Mouse (Mus musculus) left cerebral cortex, adult 8-10 months (tissue): ENCODE data around the gene Rpl37. TPM values are rescaled to one million over a fixed set of nuclear protein-coding genes. Genes with fewer than 3 reads are reported as not detected.

Experiments used
- DNase-seq, 2 experiments: peaks; one replicate each; pipeline ENCODE4 v3.0.0; 2022; ENCODE audit warnings: low spot score in 2 of 2
- total RNA-seq, 4 experiments: library from RNA; stranded (reverse); gene quantifications; 2 replicates each; pipeline ENCODE4 v1.2.4; 2022

Gene Rpl37
- total RNA-seq, result 100 to 1,000 TPM; 292 to 338 (median 307) TPM

GRCm38 (mm10) chr15:5116270-5117030, at the start of gene Rpl37:
Rpl37 (plus strand) TSS chr15:5116645.
- DNase-seq, result peak; percentile 91 to 98

DNA sequence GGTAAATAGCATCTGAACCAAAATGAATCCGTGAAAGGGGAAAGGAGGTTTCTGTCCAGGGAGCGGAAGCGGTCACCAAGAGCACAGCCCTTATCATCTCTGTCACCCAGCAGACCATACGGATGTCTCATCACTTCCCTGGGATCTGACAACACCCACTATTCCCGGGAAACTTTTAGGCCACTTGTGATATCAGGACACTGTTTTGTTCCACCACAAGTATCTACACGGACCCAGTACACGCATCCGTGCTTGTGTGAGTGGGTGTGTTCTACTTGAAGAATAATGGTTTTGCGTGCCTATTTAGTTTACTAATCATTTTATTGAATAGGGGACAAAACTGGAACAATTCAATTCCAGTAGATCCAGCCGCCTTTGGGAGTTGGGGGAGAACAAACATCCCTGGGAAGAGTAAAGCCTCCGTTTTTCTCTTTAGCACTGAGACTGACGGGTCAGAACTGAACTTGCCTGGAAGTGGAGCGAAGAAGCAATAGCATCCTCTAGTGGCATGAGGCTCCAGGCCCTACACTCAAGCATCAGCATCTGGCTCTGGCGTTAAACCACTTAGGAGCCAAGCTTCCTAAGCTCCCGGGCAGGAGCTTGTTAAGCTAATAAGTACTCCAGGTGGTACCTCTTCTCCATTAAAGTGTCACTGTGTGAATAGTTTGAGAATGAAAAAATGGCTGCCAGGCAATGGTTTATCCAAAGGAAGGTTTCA, 47.5 kb upstream of the Rpl37 start:
- peak; percentile 32 to 42 for DNase-seq

DNA sequence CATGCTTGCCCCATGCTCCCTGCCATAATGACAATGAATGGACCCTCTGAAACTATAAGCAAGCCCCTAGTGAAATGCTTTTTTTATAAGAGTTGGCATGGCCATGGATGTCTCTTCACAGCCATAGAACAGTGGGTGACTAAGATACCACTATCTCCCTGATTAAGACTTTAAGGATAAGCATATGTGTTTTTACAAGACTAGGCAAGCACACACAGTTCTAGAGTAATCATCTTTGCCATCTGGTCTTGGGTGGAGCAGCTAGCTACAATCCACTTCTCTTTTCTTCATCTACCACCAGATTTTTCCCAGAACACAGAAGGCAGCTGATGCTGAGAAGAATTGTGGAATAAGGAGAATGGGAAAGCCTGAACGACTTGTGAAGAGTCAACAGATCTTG, 35.2 kb upstream of the Rpl37 start:
- DNase-seq, result no peak

DNA sequence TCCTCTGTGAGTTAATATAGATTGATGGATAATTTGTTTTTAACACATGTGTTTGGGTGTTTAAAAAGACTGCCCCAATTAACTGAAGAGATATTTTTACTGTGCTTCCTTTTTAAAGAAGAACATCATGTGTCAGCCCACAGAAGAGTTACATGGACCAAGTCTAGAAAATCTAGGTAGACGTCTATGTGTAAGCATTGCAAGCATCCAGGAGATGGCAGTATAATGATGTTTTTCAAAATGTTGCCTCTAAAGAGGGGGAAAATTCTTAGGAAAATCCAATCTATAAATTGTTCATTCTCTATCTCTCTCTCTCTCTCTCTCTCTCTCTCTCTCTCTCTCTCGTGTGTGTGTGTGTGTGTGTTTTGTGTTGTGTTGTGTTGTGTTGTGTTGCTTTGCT, 30.3 kb upstream of the Rpl37 start:
- no peak for DNase-seq

DNA sequence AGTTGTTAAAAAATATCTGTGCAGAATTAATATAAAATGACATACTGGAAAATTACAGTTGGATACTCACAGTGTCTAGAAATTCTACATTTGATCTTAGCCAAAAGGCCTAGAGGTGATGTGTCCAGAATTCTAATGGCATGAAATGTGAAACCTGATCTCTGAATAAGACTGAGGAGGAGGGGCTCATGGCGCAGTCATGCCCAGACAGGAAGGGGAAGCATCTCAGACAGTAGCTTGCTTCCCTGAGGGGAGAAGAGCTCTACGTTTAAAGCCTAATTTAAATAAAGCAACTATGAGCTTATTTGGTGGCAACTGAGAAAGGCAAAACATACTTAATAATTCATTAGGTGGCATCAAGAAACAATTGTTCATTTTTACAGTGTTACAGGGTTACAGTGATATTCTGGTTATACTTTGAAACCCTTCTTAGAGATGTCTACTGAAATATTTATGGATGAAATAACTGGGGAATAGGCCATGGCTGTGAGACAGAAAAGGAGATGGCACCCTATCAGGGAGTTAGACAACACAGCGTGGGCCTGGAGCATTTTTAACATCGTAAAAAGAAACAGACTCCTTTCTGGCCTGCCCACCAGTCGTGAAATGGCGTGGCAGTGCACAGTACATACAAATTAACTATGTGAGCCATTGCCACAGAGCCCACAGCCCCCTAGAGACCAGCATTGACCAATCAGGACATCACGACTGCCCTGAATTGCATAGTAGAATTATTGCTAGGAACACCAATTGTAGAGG, 27.4 kb upstream of the Rpl37 start:
- no peak for DNase-seq

DNA sequence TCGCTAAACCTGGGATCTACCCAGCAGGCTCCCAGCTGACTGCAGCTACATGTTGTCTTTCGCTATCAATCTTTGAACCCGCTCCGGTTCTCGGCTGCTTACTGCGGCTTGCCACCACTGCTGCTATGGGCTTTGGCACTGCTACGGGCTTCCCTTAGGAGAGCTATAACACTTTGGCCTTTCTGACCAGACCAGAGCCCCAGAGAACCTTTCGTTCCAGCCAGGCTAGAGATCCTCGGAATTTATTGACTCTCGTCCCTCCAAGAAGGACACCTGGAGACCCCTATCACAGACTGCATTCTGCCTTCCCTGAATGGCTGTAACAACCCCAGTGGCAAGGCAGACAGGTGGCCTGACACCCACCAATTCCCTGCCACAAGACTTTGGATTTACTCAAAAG, 26.3 kb upstream of the Rpl37 start:
- DNase-seq, result no peak

- no peak for DNase-seq
Observed at GRCm38 (mm10) chr15:5095534-5096301, 20.7 kb upstream of the Rpl37 start.

GRCm38 (mm10) chr15:5097376-5097775, 19.1 kb upstream of the Rpl37 start:
- no peak for DNase-seq

GRCm38 (mm10) chr15:5102312-5102711, 14.1 kb upstream of the Rpl37 start:
- no peak for DNase-seq

GRCm38 (mm10) chr15:5105891-5106290, 10.6 kb upstream of the Rpl37 start:
- DNase-seq, result no peak

DNA sequence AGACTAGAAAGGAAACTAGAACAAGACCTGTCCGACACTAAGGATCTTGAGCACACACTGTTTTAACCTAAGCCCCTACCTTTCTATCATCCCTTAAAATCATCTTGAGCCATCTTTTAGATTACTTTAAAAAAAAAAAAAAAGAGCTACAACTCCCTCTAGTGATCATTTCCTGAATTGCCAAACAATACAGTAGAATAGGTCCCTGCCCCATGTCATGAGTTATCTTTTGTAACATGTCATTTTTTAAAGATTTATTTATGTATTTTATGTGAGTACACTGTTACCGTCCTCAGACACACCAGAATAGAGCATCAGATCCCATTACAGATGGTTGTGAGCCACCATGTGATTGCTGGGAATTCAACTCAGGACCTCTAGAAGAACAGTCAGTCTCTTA, 10.2 kb upstream of the Rpl37 start:
- DNase-seq, result no peak

- DNase-seq, result no peak
Observed at GRCm38 (mm10) chr15:5107686-5108654, 8.5 kb upstream of the Rpl37 start, which contains the start of gene Card6. Card6 (minus strand) TSS chr15:5108539.

DNA sequence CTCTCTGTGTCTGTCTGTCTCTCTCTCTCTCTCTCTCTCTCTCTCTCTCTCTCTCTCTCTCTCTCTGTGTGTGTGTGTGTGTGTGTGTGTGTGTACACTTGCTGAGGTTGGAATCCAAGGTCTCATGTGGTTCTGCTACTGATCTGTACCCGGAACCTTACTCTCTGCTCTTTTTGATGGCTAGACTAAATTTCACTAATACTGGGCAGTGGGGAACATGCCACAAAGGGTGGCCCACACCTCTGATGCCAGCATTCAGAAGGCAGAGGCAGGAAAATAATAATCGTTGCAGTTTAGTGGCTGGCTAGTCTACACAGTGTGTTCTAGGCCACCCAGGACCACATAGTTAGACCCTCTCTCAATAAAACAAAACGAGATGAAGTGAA, 7.8 kb upstream of the Rpl37 start:
- DNase-seq, result no peak

GRCm38 (mm10) chr15:5112651-5113050, 3.8 kb upstream of the Rpl37 start:
- no peak for DNase-seq

- no peak for DNase-seq
Observed at GRCm38 (mm10) chr15:5115173-5115572, 1.3 kb upstream of the Rpl37 start.

GRCm38 (mm10) chr15:5117031-5117601, 671 bp downstream of the Rpl37 start:
- DNase-seq, result no peak

- DNase-seq, result no peak
Observed at GRCm38 (mm10) chr15:5118626-5119025, 2.2 kb downstream of the Rpl37 start.

DNA sequence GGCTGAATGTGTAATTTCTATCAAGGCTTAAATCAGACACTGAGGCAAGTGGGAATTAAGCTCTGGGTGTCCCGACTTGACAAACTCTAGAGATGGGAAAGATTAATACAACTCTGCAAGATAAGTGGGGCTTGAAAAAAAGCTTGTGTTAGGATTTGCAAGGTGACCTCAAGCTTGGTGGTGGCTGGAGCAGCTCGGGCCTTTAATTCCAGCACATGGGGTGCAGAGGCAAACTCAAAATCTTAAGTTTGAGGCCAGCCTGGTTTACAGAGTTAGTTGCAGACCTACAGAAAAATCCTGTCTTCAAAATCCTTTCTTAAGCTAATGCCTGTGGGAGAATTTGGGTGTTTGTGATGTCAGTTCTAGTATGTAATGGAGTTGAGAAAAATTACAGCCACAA, 2.7 kb downstream of the Rpl37 start:
- no peak for DNase-seq

GRCm38 (mm10) chr15:5119707-5120106, 3.3 kb downstream of the Rpl37 start:
- no peak for DNase-seq
